Mouse (Mus musculus) heart, embryonic 14.5 days (tissue): Measurements from ENCODE around the gene March5. TPM values are rescaled to one million over a fixed set of nuclear protein-coding genes. Genes with fewer than 3 reads are reported as not detected.
A peak's percentile ranks its signal among the peaks of the same experiment; 100 is the strongest.
"Not testable (repeated sequence)": the region's sequence is repeated elsewhere in the genome, so short reads cannot be mapped to it uniquely, and the experiment has no call there.

Experiments
- ATAC-seq: fragments of 200-750 bp; cut with Nextera tagmentation; 2 replicates; pipeline ENCODE4 v1.8.0; 2017; ENCODE audit warnings: low read depth, moderate TSS enrichment; ENCODE audit not compliant: insufficient number of reproducible peaks, insufficient read depth, low FRiP score
- H3K27ac ChIP-seq, 2 experiments: fragments of 200-500 bp in 1 of 2; fragments of 300-500 bp in 1 of 2; sonication (generic) in 1 of 2; replicated peaks in 1 of 2; 2 replicates each; pipeline ENCODE4 v1.5.1; 2012 to 2014; ENCODE audit warnings: low read depth in 2 of 2, low read length in 2 of 2, control low read depth in 1 of 2, mild to moderate bottlenecking in 1 of 2, mixed read lengths in 1 of 2; ENCODE audit not compliant: control insufficient read depth in 1 of 2, insufficient read depth in 1 of 2
- H3K27me3 ChIP-seq: fragments of 300-500 bp; sonication (generic); 2 replicates; pipeline ENCODE4 v1.6.1; 2014; ENCODE audit warnings: mild to moderate bottlenecking, low read length, control low read depth; ENCODE audit not compliant: control insufficient read depth, insufficient read depth
- H3K36me3 ChIP-seq: fragments of 300-500 bp; sonication (generic); 2 replicates; pipeline ENCODE4 v1.6.1; 2014; ENCODE audit warnings: mild to moderate bottlenecking, control low read depth, low read length, mixed read lengths; ENCODE audit not compliant: control insufficient read depth, insufficient read depth
- H3K4me1 ChIP-seq, 2 experiments: fragments of 200-500 bp in 1 of 2; fragments of 300-500 bp in 1 of 2; sonication (generic) in 1 of 2; 2 replicates each; pipeline ENCODE4 v1.6.1; 2012 to 2014; ENCODE audit warnings: low read length in 2 of 2, control low read depth in 1 of 2, mixed read lengths in 1 of 2; ENCODE audit not compliant: control insufficient read depth in 2 of 2, insufficient read depth in 2 of 2
- H3K4me2 ChIP-seq: fragments of 300-500 bp; sonication (generic); 2 replicates; pipeline ENCODE4 v1.6.1; 2014; ENCODE audit warnings: mild to moderate bottlenecking, low read length
- H3K4me3 ChIP-seq, 2 experiments: fragments of 200-500 bp in 1 of 2; fragments of 300-500 bp in 1 of 2; sonication (generic) in 1 of 2; 2 replicates each; pipeline ENCODE4 v1.5.1; 2012 to 2014; ENCODE audit warnings: low read length in 2 of 2, mild to moderate bottlenecking in 2 of 2, control low read depth in 1 of 2, low read depth in 1 of 2, moderate library complexity in 1 of 2; ENCODE audit not compliant: control insufficient read depth in 1 of 2, insufficient read depth in 1 of 2
- H3K9ac ChIP-seq: fragments of 300-500 bp; sonication (generic); 2 replicates; pipeline ENCODE4 v1.6.1; 2014; ENCODE audit warnings: mild to moderate bottlenecking, low read length
- H3K9me3 ChIP-seq: fragments of 300-500 bp; sonication (generic); 2 replicates; pipeline ENCODE4 v1.6.1; 2016; ENCODE audit warnings: low read length, control low read depth; ENCODE audit not compliant: control insufficient read depth
- WGBS: fragments of 180-500 bp; shearing (Covaris S2); extraction: QIAGEN DNeasy Blood & Tissue Kit; methylation state at CpG from one replicate; pipeline ENCODE4 v1.1.7; 2014; 5-methylcytosine and 5-hydroxymethylcytosine counted together
- polyA plus RNA-seq: library from polyadenylated mRNA; unstranded; fragments of >200 nt; fragmentation: Nextera tagmentation; extraction: Ambion mirVana; gene quantifications from 2 replicates; pipeline ENCODE4 v1.2.1, GENCODE M21; 2014

The March5 gene
- polyA plus RNA-seq, 1 experiment from 2014 or later = 104 TPM

- H3K9me3 ChIP-seq = no peaks in the 10 kb centered on the region
- 83% methylated on average over 8 of the region's 8 CpGs for WGBS
- H3K36me3 ChIP-seq = peaks cover 36% of the 10 kb centered on the region
- peaks cover 0 to 19% of the 10 kb centered on the region in 2 experiments; a peak in 2 of 4 replicates for H3K4me1 ChIP-seq
- H3K9ac ChIP-seq = no peak overlapping the region
- peak overlapping the region; percentile 88 for H3K4me2 ChIP-seq
- no peak for ATAC-seq
- peak overlapping the region in 1 of 2 experiments; percentile 99; a peak in 1 of 4 replicates for H3K4me3 ChIP-seq
- no peak overlapping the region for H3K27ac ChIP-seq
- H3K27me3 ChIP-seq = no peaks in the 10 kb centered on the region
Observed at GRCm38 (mm10) chr19:37209467-37210128, 2.3 kb downstream of the March5 start.

- ATAC-seq = no peak
- 94% methylated on average over 4 of the region's 4 CpGs for WGBS
- no peak overlapping the region for H3K4me2 ChIP-seq
Observed at GRCm38 (mm10) chr19:37210457-37210856, 3.1 kb downstream of the March5 start.

DNA sequence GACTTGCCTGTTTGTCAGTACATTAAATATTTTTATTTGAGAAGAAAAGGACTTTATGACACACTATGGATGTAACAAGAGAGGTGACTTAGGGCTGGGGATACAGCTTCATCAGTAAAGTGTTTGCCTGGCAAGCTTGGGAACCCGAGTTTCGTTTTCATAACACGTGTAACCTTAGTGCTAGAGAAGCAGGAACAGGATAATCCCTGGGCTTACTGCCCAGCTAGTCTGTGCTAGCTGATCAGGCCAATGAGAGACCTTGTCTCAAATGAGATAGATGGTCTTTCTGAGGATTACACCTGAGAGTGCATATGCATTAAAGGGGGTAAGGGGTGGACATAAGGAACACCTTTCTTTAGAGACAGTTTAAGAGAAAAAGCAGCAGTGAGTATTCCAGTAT, 4.1 kb downstream of the March5 start:
- no peak overlapping the region for H3K9ac ChIP-seq
- H3K36me3 ChIP-seq = peaks cover 36% of the 10 kb centered on the region
- H3K4me2 ChIP-seq = no peak overlapping the region
- no peak for ATAC-seq
- H3K9me3 ChIP-seq = no peaks in the 10 kb centered on the region
- no peak overlapping the region for H3K4me3 ChIP-seq
- H3K4me1 ChIP-seq = peaks cover 5 to 29% of the 10 kb centered on the region in 2 experiments
- no peaks in the 10 kb centered on the region for H3K27me3 ChIP-seq
- WGBS = 82% methylated on average over 3 of the region's 3 CpGs
- H3K27ac ChIP-seq = no peak overlapping the region

More at GRCm38 (mm10) chr19:37210457-37210856, 3.1 kb downstream of the March5 start:
- H3K36me3 ChIP-seq = peaks cover 36% of the 10 kb centered on the region
- no peak overlapping the region for H3K27ac ChIP-seq
- no peaks in the 10 kb centered on the region for H3K27me3 ChIP-seq
- H3K9ac ChIP-seq = no peak overlapping the region
- H3K9me3 ChIP-seq = no peaks in the 10 kb centered on the region
- no peak overlapping the region for H3K4me3 ChIP-seq
- H3K4me1 ChIP-seq = peaks cover 3 to 27% of the 10 kb centered on the region in 2 experiments

DNA sequence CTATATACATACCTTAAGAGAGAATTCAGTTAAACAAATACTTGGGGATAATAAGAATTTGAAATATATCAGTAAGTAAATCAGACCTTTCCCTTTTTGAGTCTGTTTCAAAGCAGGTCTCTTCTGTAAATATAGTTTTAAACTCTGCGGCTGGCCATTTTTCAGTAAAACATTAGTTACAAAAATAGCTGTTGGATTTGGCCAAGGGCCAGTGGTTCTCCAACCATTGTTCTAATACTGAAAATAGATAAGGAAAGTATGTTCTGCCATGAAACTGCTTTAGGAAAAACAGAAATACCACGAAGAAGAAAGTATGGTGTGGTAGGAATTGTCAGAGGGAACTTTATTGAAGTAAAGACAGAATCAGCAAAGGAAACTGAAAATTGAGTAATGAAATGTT, 7.4 kb downstream of the March5 start:
- peaks cover 5 to 17% of the 10 kb centered on the region in 2 experiments for H3K4me1 ChIP-seq
- H3K9ac ChIP-seq = no peak overlapping the region
- WGBS = 5% methylated on average over 2 of the region's 2 CpGs
- no peak overlapping the region for H3K27ac ChIP-seq
- peaks cover 63% of the 10 kb centered on the region for H3K36me3 ChIP-seq
- no peak for ATAC-seq
- H3K9me3 ChIP-seq = no peaks in the 10 kb centered on the region
- no peak overlapping the region for H3K4me3 ChIP-seq
- no peaks in the 10 kb centered on the region for H3K27me3 ChIP-seq
- H3K4me2 ChIP-seq = peak overlapping the region; percentile 43

DNA sequence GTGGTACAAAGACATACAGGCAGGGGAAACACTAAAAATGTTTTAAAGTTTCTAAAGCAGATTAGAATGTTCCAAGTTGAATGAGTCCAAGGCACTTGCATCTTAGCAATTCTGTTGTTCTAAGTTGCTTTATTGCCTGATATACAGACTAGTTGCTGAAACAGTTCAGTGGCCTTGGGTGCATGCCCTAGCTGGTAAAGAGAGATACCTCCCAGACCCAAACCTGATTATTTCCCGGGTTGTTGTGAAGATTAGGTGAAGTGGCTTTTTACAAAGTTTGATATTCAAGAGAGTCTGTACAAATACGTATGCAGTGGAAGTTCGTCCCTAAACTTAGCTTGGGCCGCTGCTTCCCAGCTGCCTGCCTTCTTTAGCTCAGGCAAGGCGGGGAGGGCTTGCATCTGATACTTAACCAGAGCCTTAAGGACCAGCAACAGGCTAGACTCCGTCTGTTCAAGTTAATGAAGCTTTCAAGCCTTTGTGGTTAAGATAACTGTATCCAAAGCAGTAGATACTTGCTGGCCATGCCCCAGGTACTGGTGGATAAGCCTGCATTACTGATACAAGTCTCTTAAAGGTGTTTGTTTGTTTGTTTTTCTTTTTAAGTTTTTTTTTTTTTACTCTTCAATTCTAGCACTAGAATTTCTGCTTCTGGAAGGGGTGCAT, 18.0 kb downstream of the March5 start:
- WGBS = 61% methylated on average over 6 of the region's 6 CpGs
- no peak for ATAC-seq

GRCm38 (mm10) chr19:37232598-37232997, 25.3 kb downstream of the March5 start:
- H3K36me3 ChIP-seq, H3K4me2 ChIP-seq, H3K9me3 ChIP-seq, H3K4me1 ChIP-seq, H3K4me3 ChIP-seq, ATAC-seq, H3K9ac ChIP-seq, H3K27ac ChIP-seq: not testable (repeated sequence)
- WGBS = 70% methylated on average over 9 of the region's 9 CpGs
- peaks cover 35% of the 10 kb centered on the region for H3K27me3 ChIP-seq

More for the DNA sequence above, 18.0 kb downstream of the March5 start:
- Histone ChIP-seq H3K4me3 (no peak overlapping the region), H3K9me3 (no peaks in the 10 kb centered on the region), H3K27me3 (no peaks in the 10 kb centered on the region), H3K4me2 (no peak overlapping the region), H3K27ac (no peak overlapping the region), H3K9ac (no peak overlapping the region), H3K36me3 (peaks cover 40% of the 10 kb centered on the region), H3K4me1 (no peaks in the 10 kb centered on the region)

DNA sequence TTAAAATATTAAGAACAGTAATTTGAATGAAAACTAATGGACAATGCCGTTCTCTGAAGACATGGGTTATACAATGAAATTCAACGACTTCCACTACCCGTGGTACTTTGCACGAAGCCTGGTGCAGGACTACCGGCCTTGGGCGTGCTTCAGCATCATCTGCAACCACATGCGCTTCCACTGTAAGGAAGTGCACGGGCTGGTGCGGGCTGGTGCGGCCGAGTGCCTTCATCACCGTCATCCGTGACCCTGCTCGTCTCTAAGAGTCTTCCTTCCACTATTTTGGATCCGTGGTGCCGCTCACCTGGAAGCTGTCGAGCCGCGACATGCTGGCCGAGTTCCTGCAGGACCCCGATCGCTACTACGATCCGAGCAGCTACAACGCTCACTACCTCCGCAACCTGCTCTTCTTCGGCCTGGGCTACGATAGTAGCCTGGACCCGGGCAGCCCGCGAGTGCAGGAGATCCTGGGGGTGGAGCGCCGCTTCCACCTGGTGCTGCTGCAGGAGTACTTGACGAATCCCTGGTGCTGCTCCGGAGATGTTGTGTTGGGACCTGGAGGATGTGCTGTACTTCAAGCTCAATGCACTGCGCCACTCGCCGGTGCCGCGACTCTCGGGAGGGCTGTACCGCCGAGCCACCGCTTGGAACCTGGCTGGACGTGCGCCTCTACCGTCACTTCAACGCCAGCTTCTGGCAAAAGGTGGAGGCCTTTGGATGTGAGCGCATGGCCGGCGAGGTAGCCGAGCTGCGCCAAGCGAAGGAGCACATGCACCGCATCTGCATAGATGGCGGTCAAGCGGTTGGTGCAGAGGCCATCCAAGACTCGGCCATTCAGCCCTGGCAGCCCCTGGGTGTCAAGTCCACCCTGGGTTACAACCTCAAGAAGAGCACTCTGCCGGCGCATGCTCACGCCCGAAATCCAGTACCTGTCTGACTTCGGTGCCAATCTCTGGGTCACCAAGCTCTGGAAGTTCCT, 26.5 kb downstream of the March5 start:
- H3K4me2 ChIP-seq = peak overlapping the region; percentile 81
- WGBS = 5% methylated on average over 63 of the region's 63 CpGs
- no peaks in the 10 kb centered on the region for H3K9me3 ChIP-seq
- peak overlapping the region; percentile 59; the same call in 1 of the 2 replicates for H3K9ac ChIP-seq
- peak; percentile 9; the same call in 1 of the 2 replicates for ATAC-seq
- no peaks in the 10 kb centered on the region for H3K36me3 ChIP-seq
- H3K27ac ChIP-seq = no peak overlapping the region
- H3K4me1 ChIP-seq = peaks cover 2 to 9% of the 10 kb centered on the region in 2 experiments; a peak in 3 of 4 replicates
- H3K4me3 ChIP-seq = peak overlapping the region; percentile 42 to 43
- peaks cover 35% of the 10 kb centered on the region for H3K27me3 ChIP-seq
